Mouse (Mus musculus): ENCODE data around the gene 4930562C15Rik. TPM values are rescaled to one million over a fixed set of nuclear protein-coding genes. Genes with fewer than 3 reads are reported as not detected.

The 4930562C15Rik gene
- polyA plus RNA-seq, 1 experiment = 0.13 TPM

DNA sequence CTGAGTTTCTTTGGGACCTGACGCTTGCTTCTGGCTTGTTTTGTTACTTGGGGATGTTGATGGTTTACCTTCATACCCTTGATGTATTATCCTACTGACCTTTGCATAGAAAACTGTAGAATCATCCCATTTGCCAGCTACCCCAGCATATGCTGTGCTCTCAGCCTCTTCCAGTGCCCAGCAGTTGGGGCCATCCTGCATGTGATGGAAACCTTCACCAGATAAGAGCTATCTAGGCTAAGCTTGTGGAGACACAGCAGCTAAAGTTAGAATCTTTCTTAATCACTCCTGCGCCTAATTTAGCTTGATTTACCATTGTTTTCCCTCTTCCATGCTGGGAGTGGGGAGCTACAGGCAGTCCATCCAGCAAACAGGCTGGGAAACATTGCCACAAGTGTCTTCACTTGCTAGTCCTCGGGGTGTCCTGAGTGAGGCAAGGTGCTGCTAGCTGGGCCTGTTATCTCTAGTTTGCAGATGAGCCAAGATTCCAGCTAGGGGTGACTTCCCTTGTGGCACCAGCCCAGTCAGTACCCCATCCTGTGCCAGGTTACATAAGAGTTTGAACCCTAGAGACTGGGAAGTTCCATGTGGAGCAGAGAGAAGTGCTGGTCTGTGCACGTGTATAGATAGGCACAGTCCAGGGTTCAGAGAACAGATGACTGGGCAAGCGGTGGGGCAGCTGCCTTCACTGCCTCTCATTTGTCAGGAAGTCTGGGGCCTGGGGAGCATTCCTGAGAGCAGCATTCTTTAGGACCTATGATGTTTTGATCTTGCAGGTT, 61.2 kb downstream of the 4930562C15Rik start:
- H3K27ac ChIP-seq (ENCODE audit: control insufficient read depth, insufficient read depth, low read length) = no peak overlapping the region

DNA sequence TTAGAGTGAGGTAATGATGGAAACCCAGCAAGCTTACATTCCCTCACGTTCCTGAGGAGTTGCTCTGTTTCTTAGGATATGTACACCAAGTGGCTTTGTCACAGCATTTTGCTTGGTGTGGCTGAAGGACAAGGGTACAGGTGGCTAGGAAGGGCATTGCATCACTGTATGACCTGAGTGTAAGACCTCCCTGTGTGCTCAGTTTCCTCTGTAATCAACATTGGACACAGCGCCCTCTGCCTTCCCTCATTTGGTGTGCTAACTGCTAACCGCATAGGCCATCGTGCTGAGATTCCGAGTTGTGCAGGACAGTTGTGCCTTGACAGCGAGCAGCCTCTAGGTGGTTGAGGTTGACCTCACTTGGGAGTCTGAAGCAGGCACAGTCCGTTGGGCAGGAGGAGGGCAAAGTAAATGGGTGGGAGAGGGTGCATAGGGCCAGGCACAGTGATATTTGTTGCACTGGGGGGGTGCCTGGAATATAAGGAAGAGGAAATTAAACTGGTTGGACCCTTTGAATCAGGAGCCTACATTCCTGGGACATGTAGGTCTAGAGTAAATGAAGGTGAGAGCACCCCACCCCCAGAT, 62.0 kb downstream of the 4930562C15Rik start:
- no peaks in the 10 kb centered on the region for H3K27me3 ChIP-seq (ENCODE audit: control insufficient read depth, insufficient read depth, low read length)
- WGBS = 89% methylated on average over 7 of the region's 7 CpGs
- H3K27ac ChIP-seq (ENCODE audit: control insufficient read depth, insufficient read depth, low read length) = no peak overlapping the region
- DNase-seq = no peak
- no peak for TF ChIP-seq POLR2A (IDR thresholded peaks at IDR 0.05; ENCODE audit: control insufficient read depth, extremely low read depth, insufficient read depth, low read length, poor library complexity)
- TF ChIP-seq CTCF (IDR thresholded peaks at IDR 0.05; ENCODE audit: borderline replicate concordance, control insufficient read depth, extremely low read depth, insufficient read depth, low read length, poor library complexity) = no peak
- H3K4me3 ChIP-seq (ENCODE audit: control insufficient read depth, insufficient read depth, low read length) = no peak overlapping the region
- no peaks in the 10 kb centered on the region for H3K36me3 ChIP-seq (ENCODE audit: control insufficient read depth, insufficient read depth, low read length)
- H3K4me1 ChIP-seq (replicated peaks; ENCODE audit: control insufficient read depth, insufficient read depth, low read length) = peaks cover 6% of the 10 kb centered on the region

More for the DNA sequence above, 61.2 kb downstream of the 4930562C15Rik start:
- Histone ChIP-seq H3K4me1 (replicated peaks; ENCODE audit: control insufficient read depth, insufficient read depth, low read length) (peaks cover 6% of the 10 kb centered on the region), H3K36me3 (ENCODE audit: control insufficient read depth, insufficient read depth, low read length) (no peaks in the 10 kb centered on the region), H3K27me3 (ENCODE audit: control insufficient read depth, insufficient read depth, low read length) (no peaks in the 10 kb centered on the region), H3K4me3 (ENCODE audit: control insufficient read depth, insufficient read depth, low read length) (no peak overlapping the region)
- no peak for TF ChIP-seq CTCF (IDR thresholded peaks at IDR 0.05; ENCODE audit: borderline replicate concordance, control insufficient read depth, extremely low read depth, insufficient read depth, low read length, poor library complexity)
- TF ChIP-seq POLR2A (IDR thresholded peaks at IDR 0.05; ENCODE audit: control insufficient read depth, extremely low read depth, insufficient read depth, low read length, poor library complexity) = no peak
- no peak for DNase-seq
- WGBS = 89% methylated on average over 5 of the region's 5 CpGs

DNA sequence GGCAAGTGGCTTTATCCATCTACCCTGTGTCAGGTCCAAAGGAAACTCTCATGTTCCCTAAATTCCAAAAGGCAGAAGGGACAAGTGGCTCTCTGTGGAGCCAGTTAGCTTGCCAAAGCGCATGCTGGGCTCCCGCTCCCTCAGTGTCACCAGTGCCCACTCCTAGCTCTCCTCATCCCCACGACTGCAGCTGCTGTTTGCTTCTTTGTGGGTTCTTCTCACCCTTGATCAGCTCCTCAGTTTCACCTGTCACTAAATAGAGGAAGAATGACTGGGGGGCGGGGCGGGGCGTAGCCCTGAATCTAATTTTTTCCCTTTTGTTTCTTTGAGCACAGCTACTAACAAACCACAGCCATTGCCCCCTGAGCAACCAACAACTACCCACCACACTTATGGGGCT, 63.7 kb downstream of the 4930562C15Rik start:
- Histone ChIP-seq H3K4me3 (ENCODE audit: control insufficient read depth, insufficient read depth, low read length) (no peak overlapping the region), H3K27ac (ENCODE audit: control insufficient read depth, insufficient read depth, low read length) (no peak overlapping the region), H3K36me3 (ENCODE audit: control insufficient read depth, insufficient read depth, low read length) (no peaks in the 10 kb centered on the region), H3K27me3 (ENCODE audit: control insufficient read depth, insufficient read depth, low read length) (no peaks in the 10 kb centered on the region), H3K4me1 (replicated peaks; ENCODE audit: control insufficient read depth, insufficient read depth, low read length) (peaks cover 6% of the 10 kb centered on the region)
- WGBS = 22% methylated on average over 6 of the region's 6 CpGs
- no peak for DNase-seq
- TF ChIP-seq POLR2A (IDR thresholded peaks at IDR 0.05; ENCODE audit: control insufficient read depth, extremely low read depth, insufficient read depth, low read length, poor library complexity) (no peak), CTCF (IDR thresholded peaks at IDR 0.05; ENCODE audit: borderline replicate concordance, control insufficient read depth, extremely low read depth, insufficient read depth, low read length, poor library complexity) (no peak)

DNA sequence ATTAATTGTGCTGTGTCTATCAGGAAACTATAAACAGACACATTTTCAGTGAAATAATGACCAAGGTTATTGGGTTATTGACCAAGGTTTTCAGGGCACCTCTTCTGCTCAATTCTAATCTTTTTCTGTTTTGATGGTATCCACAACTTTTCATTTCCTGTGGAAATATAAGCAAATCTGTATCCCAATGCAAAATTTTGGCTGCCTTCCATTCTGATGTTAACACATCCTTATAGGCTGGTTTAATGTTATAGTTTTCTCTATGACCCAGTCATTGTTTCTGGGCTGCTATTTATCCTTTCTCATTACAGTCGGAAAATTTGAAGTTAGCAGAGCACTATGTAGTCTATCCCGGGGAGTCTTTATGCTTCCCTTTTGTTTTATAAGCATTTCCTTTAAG, 64.5 kb downstream of the 4930562C15Rik start:
- 98% methylated on average over 2 of the region's 2 CpGs for WGBS
- Histone ChIP-seq H3K4me3 (ENCODE audit: control insufficient read depth, insufficient read depth, low read length) (no peak overlapping the region), H3K27ac (ENCODE audit: control insufficient read depth, insufficient read depth, low read length) (no peak overlapping the region), H3K27me3 (ENCODE audit: control insufficient read depth, insufficient read depth, low read length) (no peaks in the 10 kb centered on the region), H3K4me1 (replicated peaks; ENCODE audit: control insufficient read depth, insufficient read depth, low read length) (peaks cover 6% of the 10 kb centered on the region), H3K36me3 (ENCODE audit: control insufficient read depth, insufficient read depth, low read length) (no peaks in the 10 kb centered on the region)
- TF ChIP-seq CTCF (IDR thresholded peaks at IDR 0.05; ENCODE audit: borderline replicate concordance, control insufficient read depth, extremely low read depth, insufficient read depth, low read length, poor library complexity) (no peak), POLR2A (IDR thresholded peaks at IDR 0.05; ENCODE audit: control insufficient read depth, extremely low read depth, insufficient read depth, low read length, poor library complexity) (no peak)
- DNase-seq = no peak

DNA sequence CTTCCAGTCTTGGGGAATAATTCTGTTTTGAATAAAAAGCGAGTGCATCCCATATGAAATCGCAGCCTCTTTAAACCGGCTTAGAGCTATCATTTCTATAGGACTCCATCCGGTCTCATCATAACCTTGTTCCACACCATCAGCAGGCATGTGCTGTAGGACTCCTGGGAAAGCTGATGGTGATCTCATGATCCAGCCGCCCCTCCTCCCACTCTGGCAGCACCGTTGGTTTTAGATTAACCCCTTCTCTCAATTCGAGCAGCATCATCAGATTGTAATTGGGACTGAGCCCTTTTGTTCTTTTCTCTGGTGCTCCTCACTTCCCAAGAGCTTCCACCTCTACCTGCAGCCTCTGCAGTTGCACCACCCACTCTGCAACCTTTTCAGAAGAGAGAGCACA, 66.0 kb downstream of the 4930562C15Rik start:
- Histone ChIP-seq H3K36me3 (ENCODE audit: control insufficient read depth, insufficient read depth, low read length) (no peaks in the 10 kb centered on the region), H3K4me1 (replicated peaks; ENCODE audit: control insufficient read depth, insufficient read depth, low read length) (peaks cover 6% of the 10 kb centered on the region), H3K4me3 (ENCODE audit: control insufficient read depth, insufficient read depth, low read length) (no peak overlapping the region), H3K27me3 (ENCODE audit: control insufficient read depth, insufficient read depth, low read length) (no peaks in the 10 kb centered on the region), H3K27ac (ENCODE audit: control insufficient read depth, insufficient read depth, low read length) (no peak overlapping the region)
- TF ChIP-seq POLR2A (IDR thresholded peaks at IDR 0.05; ENCODE audit: control insufficient read depth, extremely low read depth, insufficient read depth, low read length, poor library complexity) (no peak), CTCF (IDR thresholded peaks at IDR 0.05; ENCODE audit: borderline replicate concordance, control insufficient read depth, extremely low read depth, insufficient read depth, low read length, poor library complexity) (no peak)
- 96% methylated on average over 7 of the region's 7 CpGs for WGBS
- no peak for DNase-seq

DNA sequence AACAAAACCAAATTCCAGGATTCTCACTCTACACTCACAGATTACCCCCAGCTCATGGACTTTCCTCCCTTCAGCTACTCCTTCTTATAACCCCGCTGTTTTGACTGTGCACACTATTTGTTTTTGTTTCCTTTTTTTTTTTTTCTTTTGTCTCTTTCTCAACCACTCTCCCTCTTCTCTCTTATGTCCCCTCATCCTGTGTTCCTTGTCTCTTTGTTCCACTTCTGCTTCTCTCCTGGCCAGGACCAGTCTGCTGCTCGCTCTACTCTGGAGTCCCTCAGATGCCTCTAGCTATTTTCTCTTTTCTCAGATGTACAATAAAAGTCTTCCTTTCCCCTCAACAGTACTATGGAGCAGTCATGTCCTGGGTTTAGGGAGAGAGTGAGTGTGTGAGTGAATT, 67.2 kb downstream of the 4930562C15Rik start:
- H3K27me3 ChIP-seq (ENCODE audit: control insufficient read depth, insufficient read depth, low read length) = no peaks in the 10 kb centered on the region
- TF ChIP-seq POLR2A (IDR thresholded peaks at IDR 0.05; ENCODE audit: control insufficient read depth, extremely low read depth, insufficient read depth, low read length, poor library complexity) (no peak), CTCF (IDR thresholded peaks at IDR 0.05; ENCODE audit: borderline replicate concordance, control insufficient read depth, extremely low read depth, insufficient read depth, low read length, poor library complexity) (no peak)
- H3K4me1 ChIP-seq (replicated peaks; ENCODE audit: control insufficient read depth, insufficient read depth, low read length) = peaks cover 6% of the 10 kb centered on the region
- DNase-seq = no peak
- H3K27ac ChIP-seq (ENCODE audit: control insufficient read depth, insufficient read depth, low read length) = no peak overlapping the region
- no peak overlapping the region for H3K4me3 ChIP-seq (ENCODE audit: control insufficient read depth, insufficient read depth, low read length)
- 95% methylated on average over 2 of the region's 2 CpGs for WGBS
- H3K36me3 ChIP-seq (ENCODE audit: control insufficient read depth, insufficient read depth, low read length) = no peaks in the 10 kb centered on the region

Data from thymus, adult 2 months (tissue).